Mouse (Mus musculus): Measurements from ENCODE around the gene Ccdc12.

DNA sequence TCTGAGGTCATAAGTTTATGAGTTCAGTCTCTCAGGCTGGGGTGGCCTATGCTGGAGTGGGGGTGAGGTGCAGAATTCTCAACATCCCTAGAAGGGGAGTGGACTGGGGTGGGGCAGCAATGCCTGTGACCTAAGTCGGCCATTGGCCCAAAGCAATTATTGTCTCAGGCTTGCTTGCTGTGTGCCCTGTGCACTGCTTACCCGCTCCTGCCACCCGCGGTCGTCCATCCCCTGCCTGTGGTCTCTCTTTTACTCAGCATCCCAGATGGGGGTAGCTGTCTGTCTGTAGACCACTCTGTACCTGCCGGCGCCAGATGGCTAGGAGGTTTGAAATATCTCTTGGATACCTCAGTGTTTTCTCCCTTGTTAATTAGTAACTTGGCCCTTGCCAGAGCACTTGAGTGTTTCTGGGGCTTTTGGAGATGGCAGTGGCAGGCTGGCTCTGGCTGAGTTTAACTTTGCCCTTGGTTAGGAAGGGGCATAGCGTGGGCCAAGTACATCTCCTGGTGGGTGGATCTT, 33.0 kb downstream of the Ccdc12 start:
- TF ChIP-seq POLR2A (IDR thresholded peaks at IDR 0.05; ENCODE audit: borderline replicate concordance, extremely low read depth, low read depth, low read length) (no peak), CTCF (IDR thresholded peaks at IDR 0.05; ENCODE audit: insufficient read depth, low read length) (no peak)

Measured in lung, adult 2 months (tissue).